Mouse (Mus musculus): ENCODE data around the gene Olfr95.
"Not testable (repeated sequence)": the region's sequence is repeated elsewhere in the genome, so short reads cannot be mapped to it uniquely, and the experiment has no call there.

Olfr95 gene

GRCm38 (mm10) chr17:37213018-37213417 lies at the start of gene Olfr95:
Olfr95 (minus strand) TSS chr17:37213118.
- DNase-seq, result no peak

- DNase-seq, result peak; percentile 29
Measured at GRCm38 (mm10) chr17:37250544-37250943, 37.6 kb upstream of the Olfr95 start.

GRCm38 (mm10) chr17:37249460-37249859 lies 36.5 kb upstream of the Olfr95 start:
- DNase-seq, result no peak

- DNase-seq, result peak; percentile 62
Measured at GRCm38 (mm10) chr17:37246715-37247114, 33.8 kb upstream of the Olfr95 start.

GRCm38 (mm10) chr17:37242198-37242597 lies 29.3 kb upstream of the Olfr95 start:
- no peak for DNase-seq

GRCm38 (mm10) chr17:37237230-37237629 lies 24.3 kb upstream of the Olfr95 start, which contains the start of gene Olfr97:
Olfr97 (minus strand) TSS chr17:37237330.
- DNase-seq, result not testable (repeated sequence)

- no peak for DNase-seq
Measured at GRCm38 (mm10) chr17:37221879-37222278, 9.0 kb upstream of the Olfr95 start.

GRCm38 (mm10) chr17:37219846-37220245 lies 6.9 kb upstream of the Olfr95 start, which contains the start of gene Olfr96:
Olfr96 (plus strand) TSS chr17:37220146.
- DNase-seq, result no peak

- DNase-seq, result no peak
Measured at GRCm38 (mm10) chr17:37218486-37218885, 5.6 kb upstream of the Olfr95 start.

GRCm38 (mm10) chr17:37210884-37211768 lies 1.8 kb downstream of the Olfr95 start:
- DNase-seq, result no peak

- DNase-seq, result no peak
Measured at GRCm38 (mm10) chr17:37203917-37204236, 9.0 kb downstream of the Olfr95 start.

- peak; percentile 60 for DNase-seq
Measured at GRCm38 (mm10) chr17:37203206-37203916, 9.6 kb downstream of the Olfr95 start.

- DNase-seq, result no peak
Measured at GRCm38 (mm10) chr17:37200894-37201293, 12.0 kb downstream of the Olfr95 start, which contains the start of gene Olfr94. Olfr94 (minus strand) TSS chr17:37200994.

- no peak for DNase-seq
Measured at GRCm38 (mm10) chr17:37196845-37197724, 15.8 kb downstream of the Olfr95 start.

GRCm38 (mm10) chr17:37194782-37195181 lies 18.1 kb downstream of the Olfr95 start:
- DNase-seq, result no peak

- DNase-seq, result no peak
Measured at GRCm38 (mm10) chr17:37193656-37194055, 19.3 kb downstream of the Olfr95 start, which contains the start of gene Ubd. Ubd (plus strand) TSS chr17:37193892.

- DNase-seq, result no peak
Measured at GRCm38 (mm10) chr17:37193032-37193431, 19.9 kb downstream of the Olfr95 start.

- no peak for DNase-seq
Measured at GRCm38 (mm10) chr17:37190711-37191110, 22.2 kb downstream of the Olfr95 start.

GRCm38 (mm10) chr17:37185474-37185873 lies 27.4 kb downstream of the Olfr95 start:
- no peak for DNase-seq

- DNase-seq, result no peak
Measured at GRCm38 (mm10) chr17:37161394-37161793, 51.5 kb downstream of the Olfr95 start, which contains the start of gene Olfr93. Olfr93 (minus strand) TSS chr17:37161494.
